Mouse (Mus musculus) liver, postnatal 0 days (tissue): ENCODE data around the gene Barx1.

ENCODE experiments used
- CTCF ChIP-seq: sonication (generic); IDR thresholded peaks from 2 replicates; pipeline ENCODE4 v1.5.1; 2016; ENCODE audit warnings: antibody characterized with exemption, low read depth
- EP300 ChIP-seq: IDR thresholded peaks from 2 replicates; pipeline ENCODE4 v1.6.1; 2016; ENCODE audit warnings: antibody characterized with exemption, low read depth, mild to moderate bottlenecking

GRCm38 (mm10) chr13:48657791-48658190 is 5.0 kb upstream of the Barx1 start:
- TF ChIP-seq CTCF, result no peak
- TF ChIP-seq EP300, result no peak
